Mouse (Mus musculus): ENCODE data around the gene Btbd9.

- TF ChIP-seq EP300 (IDR thresholded peaks at IDR 0.05), result peak; percentile 87
- TF ChIP-seq CTCF (IDR thresholded peaks at IDR 0.05), result no peak
Observed at GRCm38 (mm10) chr17:30458926-30459325, 117.4 kb downstream of the Btbd9 start.
